Mouse (Mus musculus) testis, adult 10 weeks (tissue): ENCODE measurements around the gene Nkx2-1. TPM values are rescaled to one million over a fixed set of nuclear protein-coding genes. Genes with fewer than 3 reads are reported as not detected.

Source experiments
- polyA plus RNA-seq: library from polyadenylated mRNA; stranded (reverse); fragments of 350-450 nt; fragmentation: Illumina TruSeq; extraction: RNeasy Lipid Tissue Mini Kit (QIAGEN cat#74804); gene quantifications from one replicate; pipeline ENCODE4 v1.2.3, GENCODE M21; 2014; ENCODE audit warnings: low read depth, low replicate concordance

Nkx2-1 gene
- not detected for polyA plus RNA-seq

DNA sequence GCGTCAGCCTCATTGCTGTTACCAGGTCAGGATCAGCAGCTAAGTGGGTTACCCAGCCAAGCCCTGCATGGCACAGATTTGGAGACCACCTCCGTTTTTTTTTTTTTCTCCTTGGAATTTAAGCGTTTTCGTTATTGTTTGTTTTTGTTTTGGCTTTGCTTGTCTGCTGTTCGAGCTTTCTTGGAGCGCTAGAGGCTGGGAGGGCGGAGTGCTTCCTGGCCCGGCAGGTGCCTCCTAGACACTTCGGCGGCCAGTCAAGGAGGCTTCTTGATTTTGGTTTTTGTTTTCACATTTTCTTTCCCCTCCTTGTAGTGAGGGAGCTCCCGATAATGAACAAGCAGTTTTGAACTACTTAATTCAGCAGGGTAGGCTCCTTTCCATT is at the start of gene Nkx2-1:
Gene Nkx2-1 (minus strand): TSS at position 25 of the 382 bp plus-strand sequence.

Other genes with a start within 250 kb of the Nkx2-1 start
- 33.2 TPM for gene Mbip, start 191.0 kb downstream of the Nkx2-1 start, polyA plus RNA-seq
- not detected for gene Nkx2-9, start 76.4 kb upstream of the Nkx2-1 start, polyA plus RNA-seq
- gene Pax9, start 154.9 kb upstream of the Nkx2-1 start, polyA plus RNA-seq, result 2.2 TPM